Mouse (Mus musculus) MEL (cell line): ENCODE data around the gene Hmgcr.

Experiments
- ELF1 ChIP-seq: IDR thresholded peaks from 2 replicates; pipeline ENCODE4 v1.6.1; 2014; ENCODE audit warnings: low read depth, mild to moderate bottlenecking, inconsistent platforms, low read length, improper control_type of control experiment, moderate library complexity
- TCF12 ChIP-seq: IDR thresholded peaks from 2 replicates; pipeline ENCODE4 v1.6.1; 2014; ENCODE audit warnings: low read depth, mild to moderate bottlenecking, inconsistent platforms, low read length, improper control_type of control experiment, moderate library complexity

DNA sequence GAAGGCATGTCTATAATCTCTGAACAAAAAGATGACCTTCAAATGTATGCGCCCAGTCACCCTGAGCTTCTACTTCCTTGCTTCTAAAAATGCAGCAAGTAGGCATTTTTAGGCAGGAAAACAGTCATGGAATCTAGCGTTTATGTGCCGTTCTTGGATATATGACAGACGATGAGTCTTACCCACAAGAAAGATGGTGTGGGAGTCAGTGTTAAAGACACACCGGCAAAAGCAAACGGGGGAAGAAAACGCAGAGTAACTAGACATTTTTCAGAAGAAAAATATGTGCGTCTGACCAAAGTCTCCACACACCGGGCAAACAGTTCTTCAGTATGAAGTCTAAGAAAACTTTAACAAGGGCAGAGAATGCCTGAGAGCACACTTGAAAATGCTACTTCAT is 16.5 kb upstream of the Hmgcr start:
- TF ChIP-seq TCF12 (no peak), ELF1 (no peak)
